Mouse (Mus musculus): ENCODE results near the gene Taar2. TPM values are rescaled to one million over a fixed set of nuclear protein-coding genes. Genes with fewer than 3 reads are reported as not detected.

Gene Taar2
- total RNA-seq (2021) = not detected
- long read RNA-seq, experiment 1 = 0 reads
- long read RNA-seq, experiment 2 = 0 reads

GRCm38 (mm10) chr10:23938312-23938711 lies at the start of gene Taar2:
TSS of gene Taar2 (plus strand) at chr10:23938572.
- DNase-seq = no peak
- intact Hi-C loops (cut with DNase I) = no loop called here

GRCm38 (mm10) chr10:23892987-23893386 lies 45.4 kb upstream of the Taar2 start:
- DNase-seq = no peak
- intact Hi-C loops (cut with DNase I) = no loop called here

- intact Hi-C loops (cut with DNase I) = no loop called here
- no peak for DNase-seq
Measured at GRCm38 (mm10) chr10:23894601-23895349, 43.6 kb upstream of the Taar2 start, which contains the start of gene Vnn1. TSS of gene Vnn1 (plus strand) at chr10:23894688.

GRCm38 (mm10) chr10:23895376-23895775 lies 43.0 kb upstream of the Taar2 start:
- DNase-seq = no peak
- intact Hi-C loops (cut with DNase I) = no loop called here

- no peak for DNase-seq
- intact Hi-C loops (cut with DNase I) = no loop called here
Measured at GRCm38 (mm10) chr10:23901119-23901518, 37.3 kb upstream of the Taar2 start.

- DNase-seq = no peak
- intact Hi-C loops (cut with DNase I) = no loop called here
Measured at GRCm38 (mm10) chr10:23905661-23906060, 32.7 kb upstream of the Taar2 start.

GRCm38 (mm10) chr10:23920056-23920455 lies 18.3 kb upstream of the Taar2 start, which contains the start of gene Taar1:
TSS of gene Taar1 (plus strand) at chr10:23920356.
- no peak for DNase-seq
- intact Hi-C loops (cut with DNase I) = no loop called here

- DNase-seq = no peak
- intact Hi-C loops (cut with DNase I) = no loop called here
Measured at GRCm38 (mm10) chr10:23922468-23922867, 15.9 kb upstream of the Taar2 start.

- DNase-seq = no peak
- intact Hi-C loops (cut with DNase I) = no loop called here
Measured at GRCm38 (mm10) chr10:23923941-23924340, 14.4 kb upstream of the Taar2 start.

- intact Hi-C loops (cut with DNase I) = no loop called here
- no peak for DNase-seq
Measured at GRCm38 (mm10) chr10:23937613-23938012, 759 bp upstream of the Taar2 start.

GRCm38 (mm10) chr10:23942465-23942864 lies 4.1 kb downstream of the Taar2 start:
- no peak for DNase-seq
- intact Hi-C loops (cut with DNase I) = no loop called here

GRCm38 (mm10) chr10:23948026-23948425 lies 9.7 kb downstream of the Taar2 start:
- intact Hi-C loops (cut with DNase I) = no loop called here
- DNase-seq = no peak

GRCm38 (mm10) chr10:23949508-23950005 lies 11.2 kb downstream of the Taar2 start, which contains the start of gene Taar3:
TSS of gene Taar3 (plus strand) at chr10:23949558.
- intact Hi-C loops (cut with DNase I) = no loop called here
- no peak for DNase-seq

GRCm38 (mm10) chr10:23951714-23952113 lies 13.3 kb downstream of the Taar2 start:
- intact Hi-C loops (cut with DNase I) = no loop called here
- no peak for DNase-seq

GRCm38 (mm10) chr10:23959071-23959470 lies 20.7 kb downstream of the Taar2 start:
- DNase-seq = no peak
- intact Hi-C loops (cut with DNase I) = no loop called here

- intact Hi-C loops (cut with DNase I) = no loop called here
- DNase-seq = no peak
Measured at GRCm38 (mm10) chr10:23960444-23960915, 22.1 kb downstream of the Taar2 start, which contains the start of gene Taar4. TSS of gene Taar4 (plus strand) at chr10:23960494.

- DNase-seq = no peak
- intact Hi-C loops (cut with DNase I) = no loop called here
Measured at GRCm38 (mm10) chr10:23963444-23963843, 25.1 kb downstream of the Taar2 start.

GRCm38 (mm10) chr10:23964921-23965610 lies 26.7 kb downstream of the Taar2 start:
- intact Hi-C loops (cut with DNase I) = no loop called here

GRCm38 (mm10) chr10:23970656-23971165 lies 32.3 kb downstream of the Taar2 start, which contains the start of gene Taar5:
TSS of gene Taar5 (plus strand) at chr10:23970706.
- intact Hi-C loops (cut with DNase I) = loop anchor here (10.0 kb wide), 1 partner anchor 114 kb away; no protein-coding TSS in a partner anchor
- no peak for DNase-seq

More at GRCm38 (mm10) chr10:23964921-23965610, 26.7 kb downstream of the Taar2 start:
- no peak for DNase-seq

- intact Hi-C loops (cut with DNase I) = loop anchor here (10.0 kb wide), 1 partner anchor 114 kb away; no protein-coding TSS in a partner anchor
Measured at GRCm38 (mm10) chr10:23971256-23971655, 32.9 kb downstream of the Taar2 start.

GRCm38 (mm10) chr10:23977958-23978357 lies 39.6 kb downstream of the Taar2 start:
- intact Hi-C loops (cut with DNase I) = loop anchor here (5.0 to 10.0 kb wide), 2 partner anchors 107 to 154 kb away; no protein-coding TSS in a partner anchor
- DNase-seq = no peak

More at GRCm38 (mm10) chr10:23971256-23971655, 32.9 kb downstream of the Taar2 start:
- no peak for DNase-seq

Measured in gastrocnemius, postnatal 36 days (tissue).